Mouse (Mus musculus): ENCODE measurements around the gene Mri1. TPM values are rescaled to one million over a fixed set of nuclear protein-coding genes. Genes with fewer than 3 reads are reported as not detected.
"Not testable (repeated sequence)": the region's sequence is repeated elsewhere in the genome, so short reads cannot be mapped to it uniquely, and the experiment has no call there.

Mri1 gene
- total and polyA plus RNA-seq, 2 experiments from 2014 or later, result 28.8 to 39.4 TPM

DNA sequence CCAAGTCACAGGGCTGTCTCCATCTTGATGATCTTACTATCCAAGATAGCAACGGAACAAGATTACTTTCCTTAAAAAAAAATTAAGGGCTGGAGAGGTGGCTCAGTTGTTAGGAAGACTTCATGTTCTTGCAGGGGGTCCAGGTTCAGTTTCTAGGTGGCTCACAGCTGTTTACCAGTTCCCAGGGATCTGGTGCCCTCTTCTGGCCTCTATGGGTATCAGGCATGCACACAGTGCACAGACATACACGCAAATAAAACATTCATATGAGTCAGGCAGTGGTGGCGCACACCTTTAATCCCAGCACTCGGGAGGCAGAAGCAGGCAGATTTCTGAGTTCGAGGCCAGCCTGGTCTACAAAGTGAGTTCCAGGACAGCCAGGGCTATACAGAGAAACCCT, 28.5 kb upstream of the Mri1 start:
- H3K27ac ChIP-seq (ENCODE audit: low read depth, low read length); H3K27me3 ChIP-seq (ENCODE audit: insufficient read depth, low read length); H3K36me3 ChIP-seq (ENCODE audit: insufficient read depth, low read length); H3K4me1 ChIP-seq (ENCODE audit: insufficient read depth, low read length); H3K9me3 ChIP-seq (ENCODE audit: low read length); H3K4me3 ChIP-seq (ENCODE audit: low read depth, low read length); H3K4me2 ChIP-seq (ENCODE audit: low read depth, low read length, poor library complexity, severe bottlenecking); ATAC-seq (ENCODE audit: low FRiP score); H3K9ac ChIP-seq (replicated peaks; ENCODE audit: low read length, poor library complexity, severe bottlenecking): not testable (repeated sequence)
- peak; percentile 33 for DNase-seq (ENCODE audit: low spot score)
- TF ChIP-seq CTCF (IDR thresholded peaks at IDR 0.05), result peak; percentile 67
- 53% methylated on average over 5 of the region's 5 CpGs for WGBS

DNA sequence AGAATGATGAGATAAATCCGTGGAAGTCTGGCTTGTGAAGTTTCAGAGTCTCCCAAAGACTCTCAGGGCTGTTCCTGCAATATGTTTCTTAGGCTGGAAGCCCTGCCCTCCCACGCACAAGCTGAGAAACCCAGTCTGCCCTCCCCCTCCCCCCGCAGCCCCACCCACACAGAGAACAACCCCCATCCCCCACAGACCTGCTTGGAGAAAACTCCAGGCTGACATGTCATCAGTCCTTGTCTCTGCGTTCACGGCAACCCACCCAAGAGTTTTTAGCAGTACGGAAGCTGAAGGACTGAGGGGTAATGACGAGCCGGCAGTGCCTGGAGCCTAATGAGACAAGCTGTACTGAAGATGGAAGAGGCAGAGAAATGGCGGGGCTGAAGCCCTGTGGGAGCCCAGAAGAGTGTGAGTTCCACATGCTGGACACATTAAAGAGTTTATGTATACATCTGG, 27.5 kb upstream of the Mri1 start:
- no peak overlapping the region for H3K4me3 ChIP-seq (ENCODE audit: low read depth, low read length)
- H3K36me3 ChIP-seq (ENCODE audit: insufficient read depth, low read length), result no peaks in the 10 kb centered on the region
- no peaks in the 10 kb centered on the region for H3K4me1 ChIP-seq (ENCODE audit: insufficient read depth, low read length)
- no peak for TF ChIP-seq CTCF (IDR thresholded peaks at IDR 0.05)
- H3K4me2 ChIP-seq (ENCODE audit: low read depth, low read length, poor library complexity, severe bottlenecking), result no peak overlapping the region
- DNase-seq (ENCODE audit: low spot score), result no peak
- H3K9me3 ChIP-seq (ENCODE audit: low read length), result no peaks in the 10 kb centered on the region
- no peak for ATAC-seq (ENCODE audit: low FRiP score)
- 40% methylated on average over 9 of the region's 9 CpGs for WGBS
- H3K27ac ChIP-seq (ENCODE audit: low read depth, low read length), result no peak overlapping the region; the same call in 1 of the 2 replicates
- H3K27me3 ChIP-seq (ENCODE audit: insufficient read depth, low read length), result no peaks in the 10 kb centered on the region
- no peak overlapping the region for H3K9ac ChIP-seq (replicated peaks; ENCODE audit: low read length, poor library complexity, severe bottlenecking)

DNA sequence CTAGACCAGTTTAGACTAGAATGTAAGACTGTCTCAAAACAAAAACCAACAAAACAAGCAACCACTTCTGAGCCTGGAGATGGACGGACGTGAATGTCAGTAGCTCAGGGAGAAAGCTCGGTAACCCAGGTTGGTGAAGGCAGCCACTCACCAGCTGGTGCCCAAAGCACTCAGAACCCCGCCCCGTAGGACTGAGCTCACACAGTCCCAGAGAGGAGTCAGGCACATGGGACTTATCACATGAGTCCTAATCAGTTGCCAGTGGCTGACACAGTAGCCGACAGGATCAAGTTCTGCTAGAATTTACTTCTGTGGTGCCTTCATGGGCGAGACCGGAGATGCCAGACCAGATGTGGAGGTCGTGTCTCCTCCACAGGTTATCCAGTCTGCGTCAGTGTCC, 23.7 kb upstream of the Mri1 start:
- DNase-seq (ENCODE audit: low spot score), result no peak
- TF ChIP-seq CTCF (IDR thresholded peaks at IDR 0.05), result no peak
- WGBS, result 89% methylated on average over 10 of the region's 10 CpGs
- no peaks in the 10 kb centered on the region for H3K27me3 ChIP-seq (ENCODE audit: insufficient read depth, low read length)
- H3K4me2 ChIP-seq (ENCODE audit: low read depth, low read length, poor library complexity, severe bottlenecking), result no peak overlapping the region
- no peaks in the 10 kb centered on the region for H3K36me3 ChIP-seq (ENCODE audit: insufficient read depth, low read length)
- no peak for ATAC-seq (ENCODE audit: low FRiP score)
- H3K27ac ChIP-seq (ENCODE audit: low read depth, low read length), result no peak overlapping the region
- H3K9me3 ChIP-seq (ENCODE audit: low read length), result no peaks in the 10 kb centered on the region
- H3K4me1 ChIP-seq (ENCODE audit: insufficient read depth, low read length), result no peaks in the 10 kb centered on the region
- H3K9ac ChIP-seq (replicated peaks; ENCODE audit: low read length, poor library complexity, severe bottlenecking), result no peak overlapping the region
- H3K4me3 ChIP-seq (ENCODE audit: low read depth, low read length), result no peak overlapping the region

DNA sequence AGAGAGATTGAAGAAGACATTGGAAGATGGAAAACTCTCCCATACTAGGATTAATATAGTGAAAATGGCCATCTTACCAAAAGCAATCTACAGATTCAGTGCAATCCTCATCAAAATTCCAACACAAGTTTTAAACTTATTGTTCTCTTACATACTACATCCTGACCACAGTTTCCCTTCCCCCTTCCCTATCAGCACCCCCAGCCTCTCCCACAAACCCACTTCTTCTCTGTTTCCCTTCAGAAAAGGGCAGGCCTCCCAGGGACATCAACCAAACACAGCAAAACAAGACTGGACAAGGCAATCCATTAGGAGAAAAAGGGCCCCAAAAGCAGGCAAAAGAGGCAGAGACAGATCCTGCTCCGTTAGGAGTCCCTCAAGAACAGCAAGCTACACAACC, 19.3 kb upstream of the Mri1 start:
- 55% methylated on average over 1 of the region's 1 CpGs for WGBS
- Histone ChIP-seq H3K4me2 (ENCODE audit: low read depth, low read length, poor library complexity, severe bottlenecking) (no peak overlapping the region), H3K4me1 (ENCODE audit: insufficient read depth, low read length) (no peaks in the 10 kb centered on the region), H3K9ac (replicated peaks; ENCODE audit: low read length, poor library complexity, severe bottlenecking) (no peak overlapping the region), H3K27ac (ENCODE audit: low read depth, low read length) (no peak overlapping the region), H3K36me3 (ENCODE audit: insufficient read depth, low read length) (no peaks in the 10 kb centered on the region), H3K4me3 (ENCODE audit: low read depth, low read length) (no peak overlapping the region), H3K9me3 (ENCODE audit: low read length) (no peaks in the 10 kb centered on the region), H3K27me3 (ENCODE audit: insufficient read depth, low read length) (no peaks in the 10 kb centered on the region)
- no peak for TF ChIP-seq CTCF (IDR thresholded peaks at IDR 0.05)
- DNase-seq (ENCODE audit: low spot score) (no peak), ATAC-seq (ENCODE audit: low FRiP score) (no peak)

DNA sequence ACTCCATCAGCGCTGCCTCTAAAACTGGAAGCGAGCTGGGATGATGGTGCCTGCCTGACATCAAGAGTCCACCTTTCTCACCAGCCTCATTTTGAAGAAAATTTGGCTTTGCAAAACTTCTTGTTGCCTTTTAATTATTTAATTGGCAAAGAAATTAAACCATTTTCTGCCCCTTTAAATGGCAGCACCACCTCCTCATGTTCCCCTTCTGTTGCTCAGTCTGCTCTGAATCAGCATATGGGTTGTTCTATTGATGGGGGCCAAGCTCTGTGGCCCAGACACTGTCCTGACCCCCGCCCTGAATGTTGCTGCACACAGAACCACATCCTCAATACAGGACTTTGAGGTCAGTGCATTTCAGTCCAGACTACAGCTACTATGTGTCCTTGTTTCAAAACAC, 16.8 kb upstream of the Mri1 start:
- Histone ChIP-seq H3K9me3 (ENCODE audit: low read length) (no peaks in the 10 kb centered on the region), H3K9ac (replicated peaks; ENCODE audit: low read length, poor library complexity, severe bottlenecking) (no peak overlapping the region), H3K27me3 (ENCODE audit: insufficient read depth, low read length) (no peaks in the 10 kb centered on the region), H3K4me2 (ENCODE audit: low read depth, low read length, poor library complexity, severe bottlenecking) (no peak overlapping the region), H3K36me3 (ENCODE audit: insufficient read depth, low read length) (no peaks in the 10 kb centered on the region), H3K4me1 (ENCODE audit: insufficient read depth, low read length) (peaks cover 6% of the 10 kb centered on the region; the same call in 1 of the 2 replicates), H3K27ac (ENCODE audit: low read depth, low read length) (no peak overlapping the region), H3K4me3 (ENCODE audit: low read depth, low read length) (no peak overlapping the region)
- TF ChIP-seq CTCF (IDR thresholded peaks at IDR 0.05), result no peak
- ATAC-seq (ENCODE audit: low FRiP score), result no peak
- 80% methylated on average over 3 of the region's 3 CpGs for WGBS
- DNase-seq (ENCODE audit: low spot score), result no peak

DNA sequence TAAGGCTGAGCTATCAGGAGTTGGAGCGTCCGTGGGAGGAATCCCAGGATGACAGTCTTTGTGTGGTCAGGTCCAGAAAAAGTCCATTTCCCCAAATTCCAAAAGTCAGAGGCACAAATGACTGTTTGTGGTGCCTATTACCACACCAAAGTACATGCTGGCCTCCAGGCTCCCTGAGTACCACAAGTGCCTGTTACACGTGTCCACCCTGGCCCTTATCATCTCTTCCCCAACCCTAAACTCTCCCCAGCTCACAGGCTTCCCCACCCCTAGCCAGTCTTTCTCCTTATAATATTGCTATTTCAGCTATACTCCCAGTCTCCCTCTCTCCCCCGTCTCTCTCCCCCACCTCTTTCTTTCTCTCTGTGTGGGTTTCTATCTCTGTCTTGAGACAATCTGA, 15.2 kb upstream of the Mri1 start:
- Histone ChIP-seq H3K4me3 (ENCODE audit: low read depth, low read length) (no peak overlapping the region), H3K27ac (ENCODE audit: low read depth, low read length) (no peak overlapping the region), H3K9me3 (ENCODE audit: low read length) (no peaks in the 10 kb centered on the region), H3K4me2 (ENCODE audit: low read depth, low read length, poor library complexity, severe bottlenecking) (no peak overlapping the region), H3K36me3 (ENCODE audit: insufficient read depth, low read length) (no peaks in the 10 kb centered on the region), H3K4me1 (ENCODE audit: insufficient read depth, low read length) (peaks cover 6% of the 10 kb centered on the region; the same call in 1 of the 2 replicates), H3K27me3 (ENCODE audit: insufficient read depth, low read length) (no peaks in the 10 kb centered on the region), H3K9ac (replicated peaks; ENCODE audit: low read length, poor library complexity, severe bottlenecking) (no peak overlapping the region)
- ATAC-seq (ENCODE audit: low FRiP score) (no peak), DNase-seq (ENCODE audit: low spot score) (no peak)
- WGBS, result 91% methylated on average over 4 of the region's 4 CpGs
- TF ChIP-seq CTCF (IDR thresholded peaks at IDR 0.05), result no peak
